Mouse (Mus musculus): Measurements from ENCODE around the gene Sestd1. TPM values are rescaled to one million over a fixed set of nuclear protein-coding genes. Genes with fewer than 3 reads are reported as not detected.

The Sestd1 gene
- polyA plus RNA-seq, 1 experiment, result 9.6 TPM

DNA sequence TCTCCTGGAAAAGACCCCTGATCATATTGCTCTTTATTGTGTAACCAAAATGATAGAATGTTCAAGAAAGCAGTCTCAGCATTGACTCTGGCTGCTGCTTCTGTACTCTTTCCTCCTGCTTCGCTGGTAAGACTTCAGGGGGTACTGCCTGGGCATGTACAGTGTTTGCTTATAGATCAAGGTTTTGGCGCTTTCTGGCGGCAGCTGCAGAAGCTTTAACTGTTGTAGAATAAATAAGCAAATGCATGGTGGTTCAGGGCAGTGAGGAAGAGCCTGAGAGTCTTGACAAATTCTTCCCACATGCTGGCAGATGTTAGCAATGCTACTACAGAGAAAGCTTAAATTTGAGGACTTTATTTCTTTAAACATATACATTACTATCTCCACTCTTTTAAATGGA is 134.1 kb downstream of the Sestd1 start:
- no peak overlapping the region for H3K4me3 ChIP-seq (ENCODE audit: control insufficient read depth, low read depth, low read length)
- TF ChIP-seq CTCF (IDR thresholded peaks at IDR 0.05; ENCODE audit: control insufficient read depth, insufficient read depth, insufficient replicate concordance, low read depth, low read length) (no peak), POLR2A (IDR thresholded peaks at IDR 0.05; ENCODE audit: control insufficient read depth, low read depth, low read length) (no peak)
- H3K27ac ChIP-seq (ENCODE audit: control insufficient read depth, insufficient read depth, low read depth, low read length), result no peak overlapping the region
- no peaks in the 10 kb centered on the region for H3K4me1 ChIP-seq (ENCODE audit: control insufficient read depth, insufficient read depth, low read length)
- H3K27me3 ChIP-seq (ENCODE audit: control insufficient read depth, insufficient read depth, low read length), result no peaks in the 10 kb centered on the region
- no peaks in the 10 kb centered on the region for H3K36me3 ChIP-seq (ENCODE audit: control insufficient read depth, insufficient read depth, low read length)

DNA sequence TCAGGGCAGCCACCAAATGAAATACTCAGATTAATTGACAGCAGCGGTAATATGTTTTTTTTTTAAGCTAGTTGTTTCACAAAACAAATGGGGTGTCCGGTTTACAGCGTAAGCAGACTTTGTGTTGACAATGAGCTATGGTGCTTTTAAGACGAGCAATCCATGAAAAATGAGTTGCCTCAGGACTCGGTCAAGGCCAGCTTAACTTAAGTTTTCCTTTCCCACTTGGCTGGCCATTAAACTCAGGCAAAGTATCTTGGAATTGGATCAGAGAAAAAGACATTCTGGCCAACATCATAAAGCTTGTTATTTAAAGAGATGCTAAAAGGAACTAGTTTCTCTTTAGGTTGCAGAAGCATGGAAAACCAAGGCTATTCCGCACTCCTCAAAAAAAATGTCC is 136.9 kb downstream of the Sestd1 start:
- H3K36me3 ChIP-seq (ENCODE audit: control insufficient read depth, insufficient read depth, low read length), result no peaks in the 10 kb centered on the region
- H3K27ac ChIP-seq (ENCODE audit: control insufficient read depth, insufficient read depth, low read depth, low read length), result no peak overlapping the region
- H3K4me3 ChIP-seq (ENCODE audit: control insufficient read depth, low read depth, low read length), result no peak overlapping the region
- no peak for TF ChIP-seq POLR2A (IDR thresholded peaks at IDR 0.05; ENCODE audit: control insufficient read depth, low read depth, low read length)
- TF ChIP-seq CTCF (IDR thresholded peaks at IDR 0.05; ENCODE audit: control insufficient read depth, insufficient read depth, insufficient replicate concordance, low read depth, low read length), result no peak
- H3K27me3 ChIP-seq (ENCODE audit: control insufficient read depth, insufficient read depth, low read length), result no peaks in the 10 kb centered on the region
- no peaks in the 10 kb centered on the region for H3K4me1 ChIP-seq (ENCODE audit: control insufficient read depth, insufficient read depth, low read length)

DNA sequence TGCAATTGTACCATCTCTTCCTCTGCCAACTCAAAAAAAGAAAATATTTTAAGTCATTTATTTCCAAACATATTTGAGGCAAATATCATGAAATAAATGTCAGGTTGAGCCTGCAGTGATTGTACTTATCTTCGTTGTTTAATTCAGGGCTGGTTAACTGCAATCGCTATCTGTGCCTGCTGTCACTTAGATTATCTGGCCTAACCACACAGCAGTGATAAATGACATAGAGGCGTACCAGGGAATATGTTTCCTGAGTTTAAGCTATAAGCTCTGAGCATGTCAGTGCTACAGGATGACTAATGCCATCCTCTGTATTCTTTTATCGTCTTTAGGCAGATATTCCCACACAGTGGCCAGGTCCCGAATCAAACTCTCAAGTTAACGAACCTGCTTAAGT is 141.5 kb downstream of the Sestd1 start:
- no peaks in the 10 kb centered on the region for H3K36me3 ChIP-seq (ENCODE audit: control insufficient read depth, insufficient read depth, low read length)
- no peaks in the 10 kb centered on the region for H3K4me1 ChIP-seq (ENCODE audit: control insufficient read depth, insufficient read depth, low read length)
- H3K27ac ChIP-seq (ENCODE audit: control insufficient read depth, insufficient read depth, low read depth, low read length), result no peak overlapping the region
- no peak for TF ChIP-seq CTCF (IDR thresholded peaks at IDR 0.05; ENCODE audit: control insufficient read depth, insufficient read depth, insufficient replicate concordance, low read depth, low read length)
- TF ChIP-seq POLR2A (IDR thresholded peaks at IDR 0.05; ENCODE audit: control insufficient read depth, low read depth, low read length), result no peak
- H3K27me3 ChIP-seq (ENCODE audit: control insufficient read depth, insufficient read depth, low read length), result no peaks in the 10 kb centered on the region
- H3K4me3 ChIP-seq (ENCODE audit: control insufficient read depth, low read depth, low read length), result no peak overlapping the region

GRCm38 (mm10) chr2:77134906-77135305 is 145.5 kb downstream of the Sestd1 start:
- Histone ChIP-seq H3K36me3 (ENCODE audit: control insufficient read depth, insufficient read depth, low read length) (no peaks in the 10 kb centered on the region), H3K27me3 (ENCODE audit: control insufficient read depth, insufficient read depth, low read length) (no peaks in the 10 kb centered on the region), H3K27ac (ENCODE audit: control insufficient read depth, insufficient read depth, low read depth, low read length) (no peak overlapping the region), H3K4me3 (ENCODE audit: control insufficient read depth, low read depth, low read length) (no peak overlapping the region), H3K4me1 (ENCODE audit: control insufficient read depth, insufficient read depth, low read length) (no peaks in the 10 kb centered on the region)
- TF ChIP-seq CTCF (IDR thresholded peaks at IDR 0.05; ENCODE audit: control insufficient read depth, insufficient read depth, insufficient replicate concordance, low read depth, low read length) (no peak), POLR2A (IDR thresholded peaks at IDR 0.05; ENCODE audit: control insufficient read depth, low read depth, low read length) (no peak)

- TF ChIP-seq POLR2A (IDR thresholded peaks at IDR 0.05; ENCODE audit: control insufficient read depth, low read depth, low read length) (no peak), CTCF (IDR thresholded peaks at IDR 0.05; ENCODE audit: control insufficient read depth, insufficient read depth, insufficient replicate concordance, low read depth, low read length) (no peak)
- Histone ChIP-seq H3K4me1 (ENCODE audit: control insufficient read depth, insufficient read depth, low read length) (no peaks in the 10 kb centered on the region), H3K4me3 (ENCODE audit: control insufficient read depth, low read depth, low read length) (no peak overlapping the region)
Observed at GRCm38 (mm10) chr2:77133407-77133806, 147.0 kb downstream of the Sestd1 start.

More at GRCm38 (mm10) chr2:77133407-77133806, 147.0 kb downstream of the Sestd1 start:
- no peaks in the 10 kb centered on the region for H3K27me3 ChIP-seq (ENCODE audit: control insufficient read depth, insufficient read depth, low read length)
- H3K27ac ChIP-seq (ENCODE audit: control insufficient read depth, insufficient read depth, low read depth, low read length), result no peak overlapping the region
- no peaks in the 10 kb centered on the region for H3K36me3 ChIP-seq (ENCODE audit: control insufficient read depth, insufficient read depth, low read length)

Other genes starting within 250 kb of the Sestd1 start
- 1.2 and 2.0 TPM in 2 replicates for gene Ccdc141, start 110.0 kb downstream of the Sestd1 start, polyA plus RNA-seq (2012; rRNA removed)